Mouse (Mus musculus): ENCODE measurements at regions not wholly inside any gene's neighbourhood (a gene's known extent, or its start where the extent isn't known, plus 50 kb on each side); places are given as distances from the start of the nearest gene placed in this dataset.

DNA sequence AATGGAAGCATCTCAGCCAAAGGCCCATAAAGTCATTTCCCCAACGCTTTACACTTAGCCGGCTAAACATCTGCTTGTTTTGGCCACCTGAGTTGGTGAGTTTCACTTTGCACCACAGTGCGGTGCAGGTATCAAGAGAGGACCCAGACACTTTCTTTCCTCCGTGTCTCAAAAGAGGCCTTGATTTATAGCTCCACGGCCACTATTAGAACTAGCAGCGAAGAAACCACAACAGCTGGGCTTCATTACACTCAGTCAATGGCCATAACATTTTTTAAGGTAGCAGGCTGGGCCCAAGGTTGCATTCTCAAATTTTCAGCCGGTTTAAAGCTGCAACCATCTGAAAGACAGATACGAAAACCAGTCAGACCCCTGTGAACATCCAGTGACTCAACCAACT lies 103.4 kb downstream of the Mreg start:
- intact Hi-C loops (cut with DNase I): no loop called here
- DNase-seq: no peak

DNA sequence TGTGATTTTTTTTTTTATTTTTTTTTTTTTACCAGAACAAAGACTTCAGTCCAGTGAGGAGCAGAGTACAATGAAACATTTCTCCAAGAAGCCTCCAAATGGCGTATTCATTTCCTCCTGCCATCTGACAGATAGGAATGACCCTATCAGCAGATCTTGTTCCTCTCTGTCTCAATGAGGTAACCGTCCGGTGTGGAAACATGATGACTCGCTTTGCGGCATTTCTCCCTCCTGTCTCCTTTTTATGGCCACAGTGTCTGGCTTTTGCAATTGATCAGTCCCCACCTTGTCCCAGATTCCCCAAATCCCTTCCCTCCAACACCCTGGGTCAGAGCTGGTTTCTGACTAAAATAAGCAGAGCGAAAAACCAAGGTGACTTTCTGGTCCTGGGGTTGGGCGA lies 105.0 kb downstream of the Mreg start:
- DNase-seq: no peak
- intact Hi-C loops (cut with DNase I): no loop called here

DNA sequence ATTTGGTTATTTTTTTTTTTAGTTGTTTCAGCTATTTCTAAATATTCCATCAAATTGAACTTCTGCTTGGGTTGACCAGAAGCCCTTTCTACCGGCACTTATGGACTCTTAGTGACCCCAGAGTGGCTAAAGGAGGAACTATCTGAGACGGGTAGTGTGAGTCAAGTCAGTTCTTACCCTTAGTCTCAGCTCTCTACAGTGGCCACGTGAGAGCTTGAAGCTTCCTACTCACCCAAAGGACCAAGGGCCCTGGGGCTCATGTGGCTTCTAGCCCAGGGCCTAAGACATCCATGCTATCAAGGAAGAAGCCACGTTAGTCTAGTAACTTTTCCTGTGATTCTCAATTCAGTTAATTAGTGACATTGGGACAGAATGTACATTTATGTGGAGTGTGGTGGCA lies 105.5 kb downstream of the Mreg start:
- no peak for DNase-seq
- intact Hi-C loops (cut with DNase I): no loop called here

DNA sequence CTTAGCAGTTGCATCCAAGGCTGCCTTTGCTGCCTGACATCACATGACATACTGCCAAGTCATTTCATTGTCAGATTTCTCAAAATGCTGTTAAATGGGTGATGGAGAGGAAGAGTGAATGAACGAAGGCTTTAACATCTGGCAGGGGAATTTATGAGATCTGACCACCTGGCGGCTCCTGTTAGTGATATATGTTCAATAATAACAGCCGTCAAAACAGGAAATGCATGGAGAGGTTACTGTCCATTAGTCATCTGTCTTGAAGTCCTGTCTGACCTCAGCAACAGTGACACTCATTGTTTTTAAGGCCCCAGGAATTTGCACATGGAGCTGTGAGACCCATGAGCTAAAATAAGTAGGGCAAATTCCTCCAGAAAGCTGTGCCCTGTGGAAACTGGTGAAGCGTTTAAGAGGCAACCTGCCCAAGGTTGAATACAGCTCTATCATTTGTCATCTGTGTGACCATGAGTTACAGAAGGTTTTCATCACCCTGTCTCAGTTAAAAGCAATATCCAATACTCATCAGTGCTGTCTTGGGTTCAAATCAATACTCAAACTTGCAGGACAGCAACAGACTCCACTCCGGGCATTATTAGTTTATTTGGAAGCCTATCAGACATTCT lies 106.6 kb downstream of the Mreg start:
- DNase-seq: no peak
- intact Hi-C loops (cut with DNase I): no loop called here

DNA sequence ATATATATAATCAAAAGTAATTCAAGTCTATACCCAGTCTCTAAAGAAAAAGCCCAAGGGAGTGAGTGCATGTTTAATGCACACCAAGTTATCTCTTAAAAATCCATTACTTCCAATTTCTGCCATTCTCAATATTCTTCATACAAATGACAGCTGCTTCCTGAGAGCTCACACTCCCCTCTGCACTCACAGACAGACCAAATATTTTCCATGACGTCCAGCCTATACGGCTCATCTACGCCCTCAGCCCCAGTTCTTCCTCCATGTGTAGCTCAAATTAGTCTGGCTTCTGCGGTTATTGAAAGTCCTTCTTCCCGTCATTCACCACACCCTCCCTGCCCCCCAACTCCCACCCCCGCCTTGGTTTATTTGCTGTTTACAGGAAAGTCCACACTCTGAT lies 108.1 kb downstream of the Mreg start:
- intact Hi-C loops (cut with DNase I): no loop called here
- no peak for DNase-seq

DNA sequence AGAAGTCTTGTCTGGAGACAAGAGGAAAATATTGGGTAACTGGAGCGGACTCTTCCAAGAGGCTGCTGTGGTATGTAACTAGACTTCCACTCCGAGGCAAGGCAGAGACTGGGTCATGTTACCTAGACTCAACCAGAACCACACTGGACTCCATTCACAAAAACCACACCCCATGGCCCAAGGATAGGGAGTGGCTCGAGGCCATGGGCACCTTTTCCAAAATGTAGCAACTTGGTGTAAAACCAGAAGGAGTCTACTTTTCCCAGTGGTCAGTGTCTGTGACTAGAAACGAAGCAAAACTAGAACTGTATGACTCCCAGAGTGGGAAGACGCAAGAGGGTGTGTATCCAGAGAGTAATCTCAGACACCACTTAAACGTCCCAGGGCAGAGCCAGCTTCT lies 108.7 kb downstream of the Mreg start:
- no peak for DNase-seq
- intact Hi-C loops (cut with DNase I): no loop called here

DNA sequence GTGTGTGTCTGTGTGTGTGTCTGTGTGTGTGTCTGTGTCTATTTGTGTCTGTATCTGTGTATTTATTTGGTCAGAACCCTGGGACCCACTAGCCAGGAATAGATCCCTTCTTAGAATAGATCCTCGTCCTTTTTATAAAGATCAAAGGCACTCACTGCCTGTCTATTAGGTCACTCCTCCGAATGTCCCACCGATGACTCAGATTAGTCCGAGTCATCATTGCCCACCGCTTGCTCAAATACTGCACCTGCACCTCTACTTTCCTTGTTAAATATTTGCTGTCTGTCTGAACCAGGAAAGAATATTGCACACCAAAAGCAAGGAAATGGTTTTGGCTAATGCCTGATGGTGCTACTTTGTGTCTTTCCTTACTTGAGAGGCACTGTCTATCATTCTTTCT lies 112.7 kb downstream of the Mreg start:
- no peak for DNase-seq
- intact Hi-C loops (cut with DNase I): no loop called here

DNA sequence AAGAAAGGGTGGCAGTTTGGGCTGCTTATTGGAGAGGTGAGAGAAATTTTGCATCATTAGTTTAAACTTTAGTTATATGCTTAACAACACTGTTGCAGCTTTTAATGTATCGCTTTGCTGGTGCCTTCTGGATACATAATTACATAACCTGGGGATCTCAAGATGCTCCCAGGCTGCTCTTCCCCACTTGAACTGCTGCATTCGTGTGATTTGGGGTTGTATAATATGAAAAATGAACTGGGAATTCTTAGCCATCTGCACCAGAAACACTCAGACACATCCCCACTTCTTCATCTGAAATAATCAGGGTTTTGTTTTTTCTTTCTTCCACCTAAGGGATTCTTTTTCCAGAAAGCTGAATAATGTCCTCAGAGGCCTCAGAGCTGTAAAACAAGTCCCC lies 120.8 kb downstream of the Mreg start:
- DNase-seq: no peak
- intact Hi-C loops (cut with DNase I): no loop called here

DNA sequence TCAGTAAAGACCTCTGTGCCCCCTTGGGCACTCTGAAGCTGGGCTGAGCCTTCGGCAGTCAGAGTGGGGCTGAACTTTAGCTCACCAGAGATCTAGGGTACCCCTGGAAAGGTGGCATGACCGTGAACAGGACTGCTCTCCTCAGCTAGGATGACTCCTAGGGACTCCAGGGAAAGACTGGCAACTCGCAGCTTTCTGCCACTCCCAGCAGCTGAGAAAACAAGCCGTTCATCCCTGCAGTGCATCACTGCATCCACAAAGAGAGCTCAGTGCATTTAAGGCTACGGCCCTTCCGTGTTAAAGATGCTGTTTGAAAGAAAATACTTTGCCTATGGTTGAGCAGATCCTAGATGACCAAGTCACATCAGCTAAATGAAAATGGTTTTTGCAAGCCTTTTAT lies 126.4 kb downstream of the Mreg start:
- intact Hi-C loops (cut with DNase I): no loop called here
- DNase-seq: no peak

DNA sequence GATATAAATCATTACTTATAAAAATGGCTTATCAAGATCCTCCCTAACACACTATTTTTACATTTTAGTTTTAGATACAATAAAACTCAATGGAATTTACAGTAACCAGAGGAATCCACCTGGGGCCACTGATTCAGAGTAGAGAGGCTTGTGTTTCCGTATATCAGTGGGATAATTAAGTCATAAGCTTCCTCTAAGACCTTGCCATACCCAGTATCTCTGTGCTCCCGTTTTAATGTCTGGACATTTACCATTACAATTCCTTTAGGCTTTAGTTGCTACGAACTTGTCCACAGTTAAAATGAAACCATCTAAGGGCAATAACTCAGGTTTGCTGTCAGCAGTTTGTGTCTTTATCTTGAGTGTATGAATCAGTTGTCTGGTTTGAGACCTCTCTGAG lies 127.9 kb downstream of the Mreg start:
- intact Hi-C loops (cut with DNase I): no loop called here
- no peak for DNase-seq

DNA sequence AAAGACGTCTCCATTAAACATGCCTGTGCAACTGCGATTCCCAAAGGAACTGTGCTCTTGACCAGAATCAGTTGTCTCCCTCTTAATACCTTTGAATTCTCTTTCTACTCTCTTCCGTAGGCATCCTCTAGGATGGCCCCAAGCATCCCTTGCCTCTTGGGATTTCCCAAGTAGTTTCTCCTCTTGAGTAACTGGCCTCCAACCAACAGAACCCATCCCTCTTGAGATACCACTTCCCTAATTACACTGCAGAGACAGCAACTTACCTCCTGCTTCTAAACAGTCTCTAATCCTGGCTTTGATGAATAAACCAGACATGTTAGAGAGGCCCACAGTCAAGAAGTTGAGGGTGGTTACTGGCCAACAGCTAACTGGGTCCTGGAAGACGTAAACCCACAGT lies 129.7 kb downstream of the Mreg start:
- intact Hi-C loops (cut with DNase I): no loop called here
- no peak for DNase-seq

DNA sequence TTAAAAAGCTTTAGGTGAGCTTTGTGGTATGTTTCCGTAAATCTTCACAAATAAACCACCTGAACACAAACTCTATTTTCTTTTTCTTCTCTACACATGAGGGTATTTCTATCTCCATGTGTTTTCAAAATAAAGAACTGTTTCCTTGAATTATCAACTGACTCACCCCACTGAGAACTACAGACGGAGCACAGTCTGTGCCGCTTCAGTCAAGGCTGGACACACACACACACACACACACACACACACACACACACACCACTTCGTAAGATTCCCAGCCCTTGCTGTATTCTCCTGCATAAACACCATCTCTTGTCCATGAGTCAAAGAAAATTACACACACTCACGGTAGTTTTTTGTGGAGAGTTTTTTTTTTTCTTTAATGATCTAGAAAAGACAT lies 130.3 kb downstream of the Mreg start:
- no peak for DNase-seq
- intact Hi-C loops (cut with DNase I): no loop called here

DNA sequence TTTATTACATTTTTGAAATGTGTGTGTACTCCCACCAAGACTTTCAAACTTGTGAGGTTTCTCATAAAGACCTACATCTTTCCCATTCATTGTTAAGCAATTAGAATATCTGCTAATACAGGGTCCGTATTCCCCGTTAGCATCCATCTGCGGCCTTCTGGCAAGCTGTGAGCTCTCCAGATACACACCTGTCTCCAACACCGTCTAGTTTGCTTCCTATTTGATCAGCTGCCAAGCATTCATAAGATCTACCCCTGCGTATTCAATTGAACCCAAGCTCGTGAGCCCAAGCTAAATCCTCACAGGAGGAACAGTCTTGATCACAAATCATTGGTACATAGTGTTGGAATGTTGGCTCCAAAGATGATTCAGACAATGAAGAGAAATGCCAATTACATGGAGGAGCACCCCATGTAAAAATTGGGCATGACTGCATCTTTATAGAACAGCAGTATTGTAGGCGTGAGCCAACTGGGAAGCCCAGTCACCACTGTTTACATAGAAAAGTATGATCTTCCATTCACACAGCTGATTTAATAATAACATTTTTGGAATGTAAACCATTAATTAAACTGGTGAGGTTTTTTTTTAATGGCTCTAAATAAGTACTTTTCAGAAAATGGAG lies 133.1 kb downstream of the Mreg start:
- intact Hi-C loops (cut with DNase I): no loop called here
- DNase-seq: no peak

DNA sequence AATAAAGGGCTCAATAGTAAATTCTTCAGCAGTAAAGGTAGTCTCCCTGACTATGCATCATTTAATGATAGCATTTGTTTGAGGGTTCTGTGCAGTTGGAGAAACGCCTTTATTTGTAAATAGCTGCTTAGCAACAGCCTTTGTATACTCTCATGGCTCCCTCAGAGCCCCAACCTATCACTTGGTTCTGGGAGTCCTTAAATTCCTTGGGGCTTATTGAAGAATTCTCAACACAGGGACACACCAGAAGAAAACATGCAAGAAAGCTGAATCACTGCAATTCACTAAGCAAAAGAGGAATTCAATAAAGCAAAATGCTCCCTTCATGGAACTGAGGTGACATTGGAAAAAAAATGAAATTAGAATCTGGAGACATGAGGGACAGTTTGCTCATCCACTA lies 135.8 kb downstream of the Mreg start:
- intact Hi-C loops (cut with DNase I): no loop called here
- DNase-seq: no peak

DNA sequence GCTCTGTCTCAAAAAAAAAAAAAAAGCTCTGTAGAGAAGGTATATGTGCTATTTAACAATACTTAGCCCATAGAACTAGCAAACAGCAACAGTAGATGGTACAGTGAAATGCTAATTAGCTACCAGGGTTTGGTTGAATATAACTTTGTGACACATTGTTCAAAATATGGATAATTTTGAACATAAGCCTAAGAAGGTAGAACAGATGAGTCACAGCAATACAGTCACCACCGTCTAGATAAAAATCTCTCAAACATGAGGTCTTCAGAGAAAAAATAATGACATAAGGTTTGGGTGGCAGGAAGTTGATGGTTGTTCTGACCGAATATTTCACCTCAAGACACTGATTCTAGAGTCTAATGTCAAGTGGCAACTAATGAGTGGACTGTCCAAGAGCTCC lies 136.6 kb downstream of the Mreg start:
- intact Hi-C loops (cut with DNase I): no loop called here
- DNase-seq: no peak

DNA sequence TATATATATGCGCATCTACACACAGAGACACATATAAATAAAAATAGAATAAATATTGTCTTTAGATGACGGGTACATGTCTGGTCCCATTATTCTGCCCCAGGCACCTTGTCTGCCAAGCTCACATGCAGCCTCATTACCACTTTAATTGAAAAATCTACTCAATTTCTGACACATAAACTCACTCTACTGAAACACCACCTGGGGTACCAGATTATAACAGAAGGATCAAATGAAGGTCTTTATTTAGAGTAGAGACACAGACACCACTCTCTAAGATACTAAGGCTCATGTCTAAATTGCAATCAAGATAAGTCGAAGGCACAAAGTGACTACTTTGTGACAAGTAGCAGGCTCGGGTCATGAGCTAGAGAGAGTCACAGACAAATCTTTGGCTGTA lies 138.9 kb downstream of the Mreg start:
- intact Hi-C loops (cut with DNase I): no loop called here
- no peak for DNase-seq

DNA sequence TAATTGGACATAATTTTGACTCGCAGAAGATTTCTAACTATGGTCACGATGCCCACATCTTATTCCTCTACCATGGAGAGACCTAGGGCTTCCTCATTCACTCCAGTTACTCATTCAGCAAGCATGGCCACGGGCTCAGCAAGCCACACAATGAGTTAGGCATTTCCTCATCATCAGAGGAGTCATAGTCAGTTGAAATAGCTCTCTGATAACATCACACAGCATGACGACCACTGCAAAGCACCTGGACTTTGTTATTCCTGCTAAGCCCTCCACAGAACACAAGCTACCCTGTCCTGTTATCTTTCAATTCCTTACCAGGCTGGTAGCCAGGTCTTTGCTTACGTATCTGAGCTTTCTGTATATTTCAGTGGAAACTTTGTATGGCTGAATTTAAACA lies 141.6 kb downstream of the Mreg start:
- no peak for DNase-seq
- intact Hi-C loops (cut with DNase I): no loop called here

DNA sequence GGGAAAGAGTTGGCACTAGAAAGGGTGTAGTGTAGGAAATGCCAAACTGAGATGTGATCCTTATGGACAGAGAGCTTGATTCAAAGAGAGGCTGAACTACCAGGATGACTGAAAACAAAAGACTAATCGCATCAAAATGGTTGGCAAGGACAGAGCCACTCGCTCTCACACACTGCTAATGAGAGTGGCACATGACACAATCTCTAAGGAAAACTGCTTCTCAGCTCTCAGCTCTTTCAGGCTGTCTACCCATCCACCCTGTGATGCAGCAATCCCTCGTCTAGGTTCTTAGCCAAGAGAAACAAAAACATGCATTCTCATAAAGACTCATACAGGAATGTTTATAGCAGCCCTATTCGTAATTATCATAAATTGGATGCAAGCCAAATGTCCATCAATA lies 143.1 kb downstream of the Mreg start:
- DNase-seq: no peak
- intact Hi-C loops (cut with DNase I): no loop called here

DNA sequence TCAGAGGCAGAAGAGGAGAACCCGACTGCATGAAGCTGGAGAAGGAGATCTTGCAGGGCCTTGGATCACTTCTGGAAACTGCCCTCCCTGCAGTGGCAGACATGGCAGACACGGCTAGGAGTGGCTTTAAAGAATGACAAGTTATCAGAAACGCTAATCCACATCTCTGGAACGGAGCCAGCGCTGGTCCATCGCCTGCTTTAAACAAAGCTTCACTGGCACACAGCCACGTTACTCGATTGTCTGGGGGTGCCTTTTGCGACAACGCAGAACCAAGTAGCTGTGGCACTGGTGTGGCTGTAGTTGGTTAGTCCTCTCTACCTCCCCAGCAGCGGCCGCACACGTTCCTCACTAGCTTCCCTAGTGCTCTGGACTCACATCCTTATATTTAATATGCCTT lies 147.0 kb downstream of the Mreg start:
- intact Hi-C loops (cut with DNase I): no loop called here
- DNase-seq: no peak

DNA sequence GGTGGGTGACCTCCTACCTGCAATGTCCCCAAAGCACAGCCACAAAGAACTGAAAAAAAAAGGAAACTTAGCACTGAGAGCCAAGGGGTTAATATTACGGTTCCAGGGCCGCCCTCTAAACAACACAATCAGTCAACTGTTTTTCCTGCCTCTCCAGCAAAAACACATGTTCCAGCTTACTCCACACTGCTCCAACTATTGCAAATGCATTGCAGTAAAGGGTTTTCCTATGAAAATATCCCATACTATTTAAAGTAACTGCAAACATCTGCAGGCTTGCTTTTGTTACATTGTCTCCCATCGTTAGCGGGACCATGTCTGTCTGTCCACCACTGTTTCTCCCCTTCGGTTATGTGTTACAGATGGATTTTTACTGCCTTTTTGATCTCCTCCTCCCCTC lies 151.7 kb downstream of the Mreg start:
- DNase-seq: no peak
- intact Hi-C loops (cut with DNase I): no loop called here

DNA sequence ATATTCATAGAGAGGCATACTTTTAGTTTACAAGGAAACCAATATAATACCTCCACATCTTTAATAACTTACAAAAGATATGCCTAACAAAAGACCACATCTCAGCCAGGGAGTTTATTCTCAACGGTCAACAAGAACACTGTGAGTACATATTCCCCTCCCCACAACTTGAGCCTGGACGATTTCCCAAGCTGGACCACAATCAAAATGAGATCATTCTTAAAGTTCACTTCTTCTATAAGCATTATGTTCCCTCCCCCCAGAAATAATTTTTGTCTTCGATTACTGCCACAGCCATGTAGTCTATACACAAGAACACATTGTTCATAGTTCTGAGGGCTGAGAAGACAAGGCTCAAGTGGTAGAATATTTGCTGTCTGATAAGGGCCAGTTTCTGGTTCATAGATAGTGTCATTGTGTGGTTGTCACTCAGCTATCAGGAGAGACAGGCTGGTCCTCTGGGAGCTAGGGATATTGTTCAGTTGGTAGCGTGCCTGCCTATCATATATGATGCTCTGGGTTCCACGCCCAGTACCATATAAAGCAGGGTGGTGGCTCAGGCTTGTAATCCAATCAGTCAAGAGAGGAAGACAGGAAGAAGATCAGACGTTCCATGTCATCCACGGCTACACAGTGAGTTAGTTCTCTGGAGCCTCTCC lies 153.9 kb downstream of the Mreg start:
- intact Hi-C loops (cut with DNase I): no loop called here
- DNase-seq: no peak

DNA sequence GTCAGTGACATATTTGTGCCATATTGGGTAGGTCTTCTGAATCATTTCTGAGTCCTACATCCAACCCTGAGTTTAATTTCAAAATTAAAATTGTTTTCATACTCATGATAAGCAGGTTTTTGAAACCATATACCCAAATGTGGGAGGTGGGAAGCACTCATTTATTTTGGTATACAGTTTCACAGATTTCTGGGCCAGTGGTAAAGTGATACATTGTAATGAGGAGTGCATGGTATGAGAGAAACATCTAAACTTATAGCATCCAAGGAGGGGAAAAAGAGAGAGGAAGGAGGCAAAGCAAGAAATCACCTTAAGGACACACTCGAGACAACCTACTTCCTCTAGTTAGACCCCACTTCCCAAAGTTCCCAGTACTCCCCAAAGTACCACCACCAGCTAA lies 157.6 kb downstream of the Mreg start:
- intact Hi-C loops (cut with DNase I): no loop called here
- DNase-seq: no peak

DNA sequence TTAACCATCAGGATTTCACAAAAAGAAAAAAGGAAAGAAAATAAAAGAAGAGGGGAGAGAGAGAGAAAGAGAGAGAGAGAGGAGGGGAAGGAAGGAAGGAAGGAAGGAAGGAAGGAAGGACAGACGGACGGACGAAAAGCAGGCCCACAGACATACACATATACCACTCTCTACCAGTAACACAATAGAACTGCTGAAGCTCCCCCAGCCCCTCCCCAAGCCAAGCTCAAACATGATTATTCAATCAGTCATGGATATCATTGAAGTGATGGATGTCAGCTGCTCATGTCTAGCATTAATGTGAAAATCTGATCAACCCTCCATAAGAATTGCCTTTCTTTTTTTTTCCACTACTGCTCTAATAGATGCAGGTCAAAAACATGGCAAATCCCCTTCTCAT lies 161.2 kb downstream of the Mreg start:
- intact Hi-C loops (cut with DNase I): no loop called here
- no peak for DNase-seq

Measured in gastrocnemius, postnatal 36 days (tissue).